Mouse (Mus musculus): Measurements from ENCODE around the gene A430078G23Rik. TPM values are rescaled to one million over a fixed set of nuclear protein-coding genes. Genes with fewer than 3 reads are reported as not detected.
A peak's percentile ranks its signal among the peaks of the same experiment; 100 is the strongest.

Gene A430078G23Rik
- polyA plus RNA-seq, 1 experiment from 2014 or later, result 0.19 TPM

GRCm38 (mm10) chr8:3354443-3354812 is 1.2 kb downstream of the A430078G23Rik start:
- no peak overlapping the region for H3K9ac ChIP-seq
- ATAC-seq, result no peak
- H3K4me2 ChIP-seq (replicated peaks), result no peak overlapping the region
- no peak overlapping the region for H3K27ac ChIP-seq
- H3K27me3 ChIP-seq (replicated peaks), result no peaks in the 10 kb centered on the region
- H3K4me3 ChIP-seq (replicated peaks), result no peak overlapping the region
- 66% methylated on average over 5 of the region's 5 CpGs for WGBS
- H3K9me3 ChIP-seq, result no peaks in the 10 kb centered on the region
- H3K36me3 ChIP-seq, result no peaks in the 10 kb centered on the region
- peaks cover 12% of the 10 kb centered on the region for H3K4me1 ChIP-seq (replicated peaks)

GRCm38 (mm10) chr8:3355586-3355985 is 2.4 kb downstream of the A430078G23Rik start:
- no peak for ATAC-seq

GRCm38 (mm10) chr8:3358060-3358459 is 4.8 kb downstream of the A430078G23Rik start:
- Histone ChIP-seq H3K9me3 (no peaks in the 10 kb centered on the region), H3K4me3 (replicated peaks) (no peak overlapping the region), H3K4me2 (replicated peaks) (no peak overlapping the region), H3K36me3 (no peaks in the 10 kb centered on the region), H3K27me3 (replicated peaks) (no peaks in the 10 kb centered on the region), H3K9ac (no peak overlapping the region), H3K27ac (no peak overlapping the region), H3K4me1 (replicated peaks) (peaks cover 6% of the 10 kb centered on the region)
- WGBS, result 3% methylated on average over 4 of the region's 4 CpGs
- no peak for ATAC-seq

More at GRCm38 (mm10) chr8:3355586-3355985, 2.4 kb downstream of the A430078G23Rik start:
- Histone ChIP-seq H3K9me3 (no peaks in the 10 kb centered on the region), H3K4me2 (replicated peaks) (no peak overlapping the region), H3K4me1 (replicated peaks) (peaks cover 12% of the 10 kb centered on the region), H3K9ac (no peak overlapping the region), H3K36me3 (no peaks in the 10 kb centered on the region), H3K27me3 (replicated peaks) (no peaks in the 10 kb centered on the region), H3K27ac (no peak overlapping the region), H3K4me3 (replicated peaks) (no peak overlapping the region)
- WGBS, result 86% methylated on average over 6 of the region's 6 CpGs

GRCm38 (mm10) chr8:3367086-3367485 is 13.9 kb downstream of the A430078G23Rik start:
- Histone ChIP-seq H3K4me3 (replicated peaks) (no peak overlapping the region), H3K4me1 (replicated peaks) (no peaks in the 10 kb centered on the region), H3K27me3 (replicated peaks) (no peaks in the 10 kb centered on the region), H3K4me2 (replicated peaks) (no peak overlapping the region), H3K36me3 (no peaks in the 10 kb centered on the region), H3K9ac (no peak overlapping the region), H3K27ac (no peak overlapping the region), H3K9me3 (no peaks in the 10 kb centered on the region)
- no peak for ATAC-seq
- WGBS, result 85% methylated on average over 5 of the region's 5 CpGs

GRCm38 (mm10) chr8:3368091-3368490 is 14.9 kb downstream of the A430078G23Rik start:
- Histone ChIP-seq H3K4me3 (replicated peaks) (no peak overlapping the region), H3K4me2 (replicated peaks) (no peak overlapping the region), H3K9me3 (no peaks in the 10 kb centered on the region), H3K36me3 (no peaks in the 10 kb centered on the region), H3K9ac (no peak overlapping the region), H3K4me1 (replicated peaks) (no peaks in the 10 kb centered on the region), H3K27me3 (replicated peaks) (no peaks in the 10 kb centered on the region), H3K27ac (no peak overlapping the region)
- 66% methylated on average over 1 of the region's 1 CpGs for WGBS
- ATAC-seq, result no peak

GRCm38 (mm10) chr8:3375748-3376147 is 22.5 kb downstream of the A430078G23Rik start:
- Histone ChIP-seq H3K4me1 (replicated peaks) (no peaks in the 10 kb centered on the region), H3K9me3 (no peaks in the 10 kb centered on the region), H3K36me3 (no peaks in the 10 kb centered on the region), H3K9ac (no peak overlapping the region), H3K4me2 (replicated peaks) (no peak overlapping the region), H3K27me3 (replicated peaks) (no peaks in the 10 kb centered on the region), H3K27ac (0 out of 2 replicates have a peak overlapping the region, but pooled peaks have one; percentile 83), H3K4me3 (replicated peaks) (no peak overlapping the region)
- no peak for ATAC-seq

GRCm38 (mm10) chr8:3376641-3377274 is 23.5 kb downstream of the A430078G23Rik start:
- Histone ChIP-seq H3K4me1 (replicated peaks) (no peaks in the 10 kb centered on the region), H3K4me2 (replicated peaks) (peak overlapping the region; percentile 27; the same call in 1 of the 2 replicates), H3K9ac (no peak overlapping the region), H3K4me3 (replicated peaks) (no peak overlapping the region), H3K9me3 (no peaks in the 10 kb centered on the region), H3K36me3 (no peaks in the 10 kb centered on the region), H3K27ac (peak overlapping the region; percentile 83), H3K27me3 (replicated peaks) (no peaks in the 10 kb centered on the region)
- 27% methylated on average over 11 of the region's 11 CpGs for WGBS
- ATAC-seq, result peak; percentile 94

GRCm38 (mm10) chr8:3387286-3387685 is 34.1 kb downstream of the A430078G23Rik start:
- Histone ChIP-seq H3K27ac (no peak overlapping the region), H3K4me2 (replicated peaks) (no peak overlapping the region), H3K36me3 (no peaks in the 10 kb centered on the region), H3K4me1 (replicated peaks) (0 out of 2 replicates have a peak, but pooled peaks cover 3% of the 10 kb centered on the region), H3K9me3 (no peaks in the 10 kb centered on the region), H3K4me3 (replicated peaks) (no peak overlapping the region), H3K27me3 (replicated peaks) (no peaks in the 10 kb centered on the region), H3K9ac (no peak overlapping the region)
- WGBS, result 44% methylated on average over 6 of the region's 6 CpGs
- ATAC-seq, result peak; percentile 58; the same call in 1 of the 2 replicates

- 68% methylated on average over 9 of the region's 9 CpGs for WGBS
- no peak overlapping the region for H3K9ac ChIP-seq
- H3K4me3 ChIP-seq (replicated peaks), result no peak overlapping the region
- peaks cover 5% of the 10 kb centered on the region; the same call in 1 of the 2 replicates for H3K4me1 ChIP-seq (replicated peaks)
- H3K27ac ChIP-seq, result no peak overlapping the region
- H3K4me2 ChIP-seq (replicated peaks), result no peak overlapping the region
- no peaks in the 10 kb centered on the region for H3K36me3 ChIP-seq
- no peaks in the 10 kb centered on the region for H3K9me3 ChIP-seq
- ATAC-seq, result no peak
- H3K27me3 ChIP-seq (replicated peaks), result no peaks in the 10 kb centered on the region
These were observed 35.5 kb downstream of the A430078G23Rik start for GRCm38 (mm10) chr8:3388591-3389338.

GRCm38 (mm10) chr8:3389506-3389905 is 36.3 kb downstream of the A430078G23Rik start:
- no peaks in the 10 kb centered on the region for H3K36me3 ChIP-seq
- ATAC-seq, result no peak
- H3K9ac ChIP-seq, result no peak overlapping the region
- H3K4me2 ChIP-seq (replicated peaks), result no peak overlapping the region
- WGBS, result 89% methylated on average over 1 of the region's 1 CpGs
- H3K27ac ChIP-seq, result no peak overlapping the region
- no peak overlapping the region for H3K4me3 ChIP-seq (replicated peaks)
- peaks cover 10% of the 10 kb centered on the region for H3K4me1 ChIP-seq (replicated peaks)
- no peaks in the 10 kb centered on the region for H3K27me3 ChIP-seq (replicated peaks)
- no peaks in the 10 kb centered on the region for H3K9me3 ChIP-seq

- peak; percentile 4 for ATAC-seq
- H3K9me3 ChIP-seq, result no peaks in the 10 kb centered on the region
- peak overlapping the region; percentile 80 for H3K4me3 ChIP-seq (replicated peaks)
- H3K9ac ChIP-seq, result peak overlapping the region; percentile 80; the same call in 1 of the 2 replicates
- H3K4me2 ChIP-seq (replicated peaks), result peak overlapping the region; percentile 67
- H3K27me3 ChIP-seq (replicated peaks), result no peaks in the 10 kb centered on the region
- H3K36me3 ChIP-seq, result no peaks in the 10 kb centered on the region
- H3K4me1 ChIP-seq (replicated peaks), result peaks cover 18% of the 10 kb centered on the region
- WGBS, result 36% methylated on average over 4 of the region's 4 CpGs
- H3K27ac ChIP-seq, result 0 out of 2 replicates have a peak overlapping the region, but pooled peaks have one; percentile 9
These were observed 39.1 kb downstream of the A430078G23Rik start for GRCm38 (mm10) chr8:3392293-3392692.

- peak within 1 kb of the TSS; percentile 80 for H3K9ac ChIP-seq
- no peaks in the 10 kb centered on the region for H3K36me3 ChIP-seq
- under 1% methylated on average over 48 of the region's 48 CpGs for WGBS
- ATAC-seq, result peak; percentile 99
- H3K27me3 ChIP-seq (replicated peaks), result no peaks in the 10 kb centered on the region
- H3K4me1 ChIP-seq (replicated peaks), result peaks cover 18% of the 10 kb centered on the region
- no peaks in the 10 kb centered on the region for H3K9me3 ChIP-seq
- peak within 1 kb of the TSS; percentile 67 for H3K4me2 ChIP-seq (replicated peaks)
- peak within 1 kb of the TSS; percentile 80 for H3K4me3 ChIP-seq (replicated peaks)
- peak within 1 kb of the TSS; percentile 9; the same call in 1 of the 2 replicates for H3K27ac ChIP-seq
These were observed 39.8 kb downstream of the A430078G23Rik start, which contains the start of gene Arhgef18 for GRCm38 (mm10) chr8:3392771-3393710. Gene Arhgef18 (plus strand): TSS chr8:3393006.

Measured in intestine, embryonic 15.5 days (tissue).